Mouse (Mus musculus) lung, embryonic 14.5 days (tissue): Measurements from ENCODE around the gene Zfp202. TPM values are rescaled to one million over a fixed set of nuclear protein-coding genes. Genes with fewer than 3 reads are reported as not detected.

Experiments
- ATAC-seq: fragments of 200-750 bp; cut with Nextera tagmentation; 2 replicates; pipeline ENCODE4 v1.8.0; 2017; ENCODE audit warnings: mild to moderate bottlenecking, moderate TSS enrichment, moderate library complexity; ENCODE audit not compliant: insufficient read depth
- DNase-seq: peaks from one replicate; pipeline ENCODE4 v3.0.0-alpha.2; 2015
- H3K27ac ChIP-seq: fragments of 300-500 bp; sonication (generic); 2 replicates; pipeline ENCODE4 v1.5.1; 2014; ENCODE audit warnings: low read depth, mild to moderate bottlenecking, moderate library complexity
- H3K27me3 ChIP-seq: fragments of 300-500 bp; sonication (generic); 2 replicates; pipeline ENCODE4 v1.6.1; 2014; ENCODE audit warnings: low read length, control low read depth; ENCODE audit not compliant: insufficient read depth
- H3K36me3 ChIP-seq: fragments of 300-500 bp; sonication (generic); 2 replicates; pipeline ENCODE4 v1.6.1; 2014; ENCODE audit warnings: control low read depth; ENCODE audit not compliant: insufficient read depth
- H3K4me1 ChIP-seq: fragments of 300-500 bp; sonication (generic); 2 replicates; pipeline ENCODE4 v1.6.1; 2014; ENCODE audit warnings: antibody characterized with exemption, control low read depth; ENCODE audit not compliant: insufficient read depth
- H3K4me2 ChIP-seq: fragments of 300-500 bp; sonication (generic); 2 replicates; pipeline ENCODE4 v1.6.1; 2014; ENCODE audit warnings: mild to moderate bottlenecking
- H3K4me3 ChIP-seq: fragments of 300-500 bp; sonication (generic); 2 replicates; pipeline ENCODE4 v1.5.1; 2014; ENCODE audit warnings: low read depth, low read length
- H3K9ac ChIP-seq: fragments of 300-500 bp; sonication (generic); 2 replicates; pipeline ENCODE4 v1.6.1; 2014
- H3K9me3 ChIP-seq: fragments of 300-500 bp; sonication (generic); 2 replicates; pipeline ENCODE4 v1.6.1; 2016; ENCODE audit warnings: low read depth, low read length, control low read depth
- CTCF ChIP-seq: IDR thresholded peaks from 2 replicates; pipeline ENCODE4 v1.5.1; 2016; ENCODE audit warnings: antibody characterized with exemption, low read depth
- WGBS: fragments of 180-500 bp; shearing (Covaris S2); extraction: QIAGEN DNeasy Blood & Tissue Kit; methylation state at CpG from one replicate; pipeline ENCODE4 v1.1.7; 2014; 5-methylcytosine and 5-hydroxymethylcytosine counted together
- polyA plus RNA-seq: library from polyadenylated mRNA; unstranded; fragments of >200 nt; fragmentation: Nextera tagmentation; extraction: Ambion mirVana; gene quantifications from 2 replicates; pipeline ENCODE4 v1.2.1, GENCODE M21; 2014

Gene Zfp202
- polyA plus RNA-seq, 1 experiment from 2014 or later, result 5.0 TPM

- H3K27ac ChIP-seq, result no peak overlapping the region; the same call in 1 of the 2 replicates
- TF ChIP-seq CTCF, result no peak
- peak overlapping the region; percentile 36 for H3K4me3 ChIP-seq
Measured at GRCm38 (mm10) chr9:40241223-40241801, 49.2 kb downstream of the Zfp202 start.

GRCm38 (mm10) chr9:40241951-40242888 is 50.1 kb downstream of the Zfp202 start:
- H3K27me3 ChIP-seq, result 0 out of 2 replicates have a peak, but pooled peaks cover 5% of the 10 kb centered on the region
- no peaks in the 10 kb centered on the region for H3K9me3 ChIP-seq
- H3K27ac ChIP-seq, result no peak overlapping the region
- no peaks in the 10 kb centered on the region for H3K4me1 ChIP-seq
- peak overlapping the region; percentile 13 for H3K9ac ChIP-seq
- peak overlapping the region; percentile 61 for H3K4me2 ChIP-seq
- no peak for TF ChIP-seq CTCF
- H3K4me3 ChIP-seq, result peak overlapping the region; percentile 36
- no peaks in the 10 kb centered on the region for H3K36me3 ChIP-seq
- DNase-seq (peak; percentile 12), ATAC-seq (peak; percentile 28; the same call in 1 of the 2 replicates)
- 53% methylated on average over 13 of the region's 13 CpGs for WGBS

More at GRCm38 (mm10) chr9:40241223-40241801, 49.2 kb downstream of the Zfp202 start:
- DNase-seq (peak; percentile 65), ATAC-seq (peak; percentile 78)
- Histone ChIP-seq H3K4me2 (peak overlapping the region; percentile 61), H3K27me3 (0 out of 2 replicates have a peak, but pooled peaks cover 5% of the 10 kb centered on the region), H3K4me1 (no peaks in the 10 kb centered on the region), H3K9me3 (no peaks in the 10 kb centered on the region), H3K36me3 (no peaks in the 10 kb centered on the region), H3K9ac (peak overlapping the region; percentile 13)
- 2% methylated on average over 15 of the region's 15 CpGs for WGBS

GRCm38 (mm10) chr9:40245466-40245865 is 53.4 kb downstream of the Zfp202 start:
- no peak for ATAC-seq
- Histone ChIP-seq H3K9me3 (0 out of 2 replicates have a peak, but pooled peaks cover 4% of the 10 kb centered on the region), H3K27me3 (0 out of 2 replicates have a peak, but pooled peaks cover 2% of the 10 kb centered on the region), H3K4me3 (no peak overlapping the region), H3K36me3 (no peaks in the 10 kb centered on the region), H3K4me1 (no peaks in the 10 kb centered on the region), H3K4me2 (no peak overlapping the region), H3K9ac (no peak overlapping the region), H3K27ac (no peak overlapping the region)
- TF ChIP-seq CTCF, result no peak
- DNase-seq, result no peak
- 48% methylated on average over 9 of the region's 9 CpGs for WGBS

- H3K4me1 ChIP-seq, result no peaks in the 10 kb centered on the region
- H3K4me3 ChIP-seq, result no peak overlapping the region
- H3K4me2 ChIP-seq, result no peak overlapping the region
- no peak for DNase-seq
- H3K36me3 ChIP-seq, result no peaks in the 10 kb centered on the region
- 79% methylated on average over 7 of the region's 7 CpGs for WGBS
- 0 out of 2 replicates have a peak, but pooled peaks cover 4% of the 10 kb centered on the region for H3K9me3 ChIP-seq
- H3K9ac ChIP-seq, result no peak overlapping the region
- no peaks in the 10 kb centered on the region for H3K27me3 ChIP-seq
- no peak for TF ChIP-seq CTCF
- no peak for ATAC-seq
- H3K27ac ChIP-seq, result no peak overlapping the region
Measured at GRCm38 (mm10) chr9:40245974-40246665, 54.0 kb downstream of the Zfp202 start.

- Histone ChIP-seq H3K4me2 (no peak overlapping the region), H3K4me3 (no peak overlapping the region), H3K27ac (no peak overlapping the region), H3K4me1 (no peaks in the 10 kb centered on the region), H3K36me3 (no peaks in the 10 kb centered on the region), H3K9me3 (0 out of 2 replicates have a peak, but pooled peaks cover 4% of the 10 kb centered on the region), H3K9ac (no peak overlapping the region), H3K27me3 (no peaks in the 10 kb centered on the region)
- no peak for ATAC-seq
- 72% methylated on average over 6 of the region's 6 CpGs for whole genome bisulfite sequencing
- no peak for TF ChIP-seq CTCF
- DNase-seq, result no peak
Measured at GRCm38 (mm10) chr9:40246702-40247101, 54.6 kb downstream of the Zfp202 start.

GRCm38 (mm10) chr9:40249106-40249505 is 57.0 kb downstream of the Zfp202 start:
- WGBS, result 58% methylated on average over 1 of the region's 1 CpGs
- no peak overlapping the region for H3K4me2 ChIP-seq
- H3K9ac ChIP-seq, result no peak overlapping the region
- no peaks in the 10 kb centered on the region for H3K27me3 ChIP-seq
- no peak overlapping the region for H3K4me3 ChIP-seq
- peak; percentile 18 for DNase-seq
- no peak overlapping the region for H3K27ac ChIP-seq
- H3K4me1 ChIP-seq, result no peaks in the 10 kb centered on the region
- no peaks in the 10 kb centered on the region for H3K36me3 ChIP-seq
- 0 out of 2 replicates have a peak, but pooled peaks cover 4% of the 10 kb centered on the region for H3K9me3 ChIP-seq
- no peak for TF ChIP-seq CTCF
- no peak for ATAC-seq
